Mouse (Mus musculus) cortical plate, adult 2 months (tissue): ENCODE measurements around the gene Snx29.

ENCODE experiments used
- CTCF ChIP-seq: fragments of 200-500 bp; IDR thresholded peaks from 2 replicates; pipeline ENCODE4 v1.5.1; 2011; ENCODE audit warnings: mild to moderate bottlenecking, control low read depth, low read length; ENCODE audit not compliant: insufficient read depth; ENCODE audit errors: extremely low read depth
- POLR2A ChIP-seq: fragments of 200-500 bp; IDR thresholded peaks from 2 replicates; pipeline ENCODE4 v1.6.1; 2011; ENCODE audit warnings: mild to moderate bottlenecking, low read length, control low read depth; ENCODE audit not compliant: insufficient read depth; ENCODE audit errors: extremely low read depth

DNA sequence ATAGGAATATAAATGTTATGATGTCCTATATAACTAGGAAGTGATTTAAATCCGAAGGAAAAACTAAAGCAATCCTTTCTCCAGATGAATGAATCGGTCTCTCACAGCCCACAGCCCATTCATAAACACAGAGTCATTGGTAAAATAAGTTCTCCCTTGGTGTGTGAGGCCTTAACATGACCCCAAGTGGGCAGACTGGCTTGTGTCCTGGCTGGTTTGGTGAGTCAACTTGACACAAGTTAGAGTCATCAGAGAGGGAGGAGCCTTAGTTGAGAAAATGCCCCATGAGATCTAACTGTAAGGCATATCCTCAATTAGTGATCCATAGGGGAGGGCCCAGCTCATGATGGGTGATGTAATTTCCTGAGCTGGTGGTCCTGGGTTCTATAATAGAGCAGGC, 297.2 kb downstream of the Snx29 start:
- TF ChIP-seq CTCF: no peak
- no peak for TF ChIP-seq POLR2A
